Mouse (Mus musculus): Measurements from ENCODE around the gene Mdga1.

DNA sequence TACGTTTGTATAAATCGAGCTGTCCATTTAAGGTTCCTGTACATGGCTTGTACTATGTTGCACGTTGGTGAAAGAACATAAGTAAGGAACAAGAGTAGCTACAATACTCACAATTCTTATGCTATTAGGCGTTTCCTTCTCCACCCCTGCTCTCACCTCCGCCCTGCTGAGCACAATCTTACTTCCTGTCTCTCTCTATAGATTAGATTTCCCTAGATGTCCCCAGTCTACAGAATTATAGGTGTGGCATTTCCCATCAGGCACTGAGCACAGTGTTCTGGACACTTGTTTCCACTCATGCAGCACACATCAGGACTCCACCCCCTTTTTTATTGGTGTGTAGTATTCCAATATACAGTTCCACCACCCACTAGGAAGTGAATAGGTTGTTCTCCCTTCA is 19.8 kb upstream of the Mdga1 start:
- TF ChIP-seq POLR2AphosphoS2 (IDR thresholded peaks at IDR 0.05; ENCODE audit: insufficient read length, low read depth) (no peak), MAX (IDR thresholded peaks at IDR 0.05; ENCODE audit: low read depth) (no peak), CEBPB (IDR thresholded peaks at IDR 0.05; ENCODE audit: insufficient read depth, poor library complexity, severe bottlenecking) (no peak), POLR2A (IDR thresholded peaks at IDR 0.05; ENCODE audit: insufficient read length, low read depth) (no peak), E2F4 (IDR thresholded peaks at IDR 0.05; ENCODE audit: insufficient read depth) (no peak), SRF (IDR thresholded peaks at IDR 0.05; ENCODE audit: control insufficient read depth, insufficient read length, low read depth) (no peak), TCF12 (IDR thresholded peaks at IDR 0.05; ENCODE audit: insufficient read depth, poor library complexity, severe bottlenecking) (no peak), MYOG (IDR thresholded peaks at IDR 0.05; ENCODE audit: control insufficient read depth in 1 of 3, insufficient read depth in 1 of 3, insufficient read length in 2 of 3, low read depth in 2 of 3) (no peak), MYOD1 (IDR thresholded peaks at IDR 0.05; ENCODE audit: control insufficient read depth in 1 of 3, insufficient read length in 2 of 3, low read depth in 2 of 3) (no peak)
